Mouse (Mus musculus) adrenal gland, postnatal 36 days (tissue): Measurements from ENCODE around the gene Gpr82. TPM values are rescaled to one million over a fixed set of nuclear protein-coding genes. Genes with fewer than 3 reads are reported as not detected.

Experiments
- DNase-seq, 2 experiments: peaks; one replicate each; pipeline ENCODE4 v3.0.0; 2021; ENCODE audit warnings: mixed read lengths in 1 of 2
- long read RNA-seq, 2 experiments: library from polyadenylated mRNA; stranded (forward); transcript quantifications; one replicate each; pipeline ENCODE4 v2.0.0; 2021; ENCODE audit warnings: borderline sequencing depth in 2 of 2
- total RNA-seq, 2 experiments: library from RNA; stranded (reverse); gene quantifications; 2 replicates each; pipeline ENCODE4 v1.2.3; 2021

Gene Gpr82
- under 1 TPM in 1 of 2 experiments, not detected in 1; 0.10 TPM for total RNA-seq
- long read RNA-seq, experiment 1, result 0 reads
- long read RNA-seq, experiment 2, result 0 reads

DNA sequence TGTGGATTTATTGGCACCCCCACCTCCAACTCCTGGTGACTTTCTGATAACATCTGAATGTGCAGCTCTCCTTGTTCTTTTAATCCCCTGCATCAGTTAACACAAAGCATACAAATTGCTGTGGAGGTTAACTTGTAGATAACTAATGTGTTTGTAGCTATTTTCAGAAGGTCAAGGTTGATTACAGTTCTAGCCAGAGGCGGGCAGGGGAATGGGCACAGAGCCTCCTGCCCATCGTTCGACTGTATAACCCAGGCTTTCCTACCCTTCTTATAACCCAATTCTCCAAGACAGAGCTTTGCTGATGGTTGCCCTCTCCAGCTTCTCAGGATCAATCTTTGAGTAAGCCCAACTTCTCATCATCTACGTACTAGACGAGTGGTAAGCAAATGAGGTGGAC is at the start of gene Gpr82:
Gene Gpr82 (plus strand): TSS at position 301 of the 400 bp plus-strand sequence.
- DNase-seq, result no peak

DNA sequence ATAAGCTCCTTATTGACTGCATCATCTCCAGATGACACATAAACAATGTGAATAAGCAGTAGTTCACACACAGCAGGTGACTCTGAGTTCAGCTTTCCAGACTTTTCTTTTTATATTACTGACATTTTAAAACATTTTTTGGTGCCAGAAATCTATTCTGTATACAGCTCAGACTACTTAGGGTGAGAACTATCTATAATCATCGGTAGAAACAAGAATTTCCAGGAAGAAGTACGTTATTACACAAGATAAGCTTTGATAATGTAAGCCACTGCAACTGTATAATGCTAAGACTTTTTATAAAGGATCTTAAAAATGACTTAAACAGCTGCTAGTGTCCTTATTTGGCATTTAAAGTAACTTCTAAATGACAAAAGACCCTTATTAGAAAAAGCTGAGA is 49.0 kb upstream of the Gpr82 start:
- no peak for DNase-seq

DNA sequence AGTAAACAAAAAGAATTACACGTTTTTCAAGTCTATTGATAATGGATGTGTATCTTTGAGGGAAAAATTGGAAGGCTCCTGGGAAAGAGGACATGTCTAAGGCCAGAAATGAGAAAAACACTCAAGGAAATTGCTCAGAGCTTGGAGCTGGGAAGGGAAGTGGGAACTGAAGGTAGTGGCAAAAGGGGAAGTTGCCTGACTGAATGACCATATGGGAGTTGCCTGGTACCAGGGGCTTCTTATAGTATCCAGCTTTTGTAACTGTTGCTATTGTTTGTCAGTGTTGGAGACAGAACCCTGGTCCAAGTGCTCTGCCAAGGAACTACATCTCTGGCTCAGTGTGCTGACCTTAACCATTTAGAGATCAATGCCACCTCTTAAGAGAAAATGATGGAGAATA is 44.4 kb upstream of the Gpr82 start:
- DNase-seq, result no peak

DNA sequence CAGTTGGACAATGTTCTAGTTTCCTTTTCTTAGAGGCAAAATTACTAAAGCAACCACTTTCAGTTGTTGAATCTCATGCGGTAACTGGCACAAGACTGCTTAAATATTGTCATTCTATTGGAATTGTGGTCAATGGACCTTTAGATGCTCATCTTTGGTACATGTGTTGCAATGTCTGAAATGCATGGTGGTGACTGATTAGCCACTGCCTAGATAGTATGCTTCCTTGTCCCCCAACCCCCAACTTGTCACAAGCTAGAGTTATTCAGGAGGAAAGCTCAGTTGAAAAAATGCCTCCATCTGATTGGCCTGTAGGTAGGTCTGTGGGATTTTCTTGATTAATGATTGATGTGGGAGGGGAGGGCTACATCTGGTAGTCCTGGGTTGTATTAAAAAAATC is 43.9 kb upstream of the Gpr82 start:
- DNase-seq, result no peak

DNA sequence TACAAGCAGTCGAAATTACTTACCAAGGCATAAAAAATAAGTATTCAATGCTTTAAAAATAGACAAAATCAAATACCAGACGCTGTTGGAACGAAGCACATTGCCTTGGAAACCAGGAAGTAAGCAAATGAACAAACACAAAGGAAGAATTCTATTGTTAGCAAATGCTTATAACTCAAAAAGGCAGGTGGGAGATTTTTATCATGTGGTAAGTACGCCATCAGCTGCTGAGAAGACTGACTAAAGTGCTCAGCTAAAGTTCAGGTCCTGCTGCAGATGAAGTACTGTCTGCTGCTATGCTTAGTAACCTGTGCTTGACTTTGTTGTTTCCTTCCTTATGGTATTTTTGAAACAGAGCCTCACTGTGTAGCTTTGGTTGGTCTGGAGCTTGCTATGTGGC is 42.7 kb upstream of the Gpr82 start:
- no peak for DNase-seq

DNA sequence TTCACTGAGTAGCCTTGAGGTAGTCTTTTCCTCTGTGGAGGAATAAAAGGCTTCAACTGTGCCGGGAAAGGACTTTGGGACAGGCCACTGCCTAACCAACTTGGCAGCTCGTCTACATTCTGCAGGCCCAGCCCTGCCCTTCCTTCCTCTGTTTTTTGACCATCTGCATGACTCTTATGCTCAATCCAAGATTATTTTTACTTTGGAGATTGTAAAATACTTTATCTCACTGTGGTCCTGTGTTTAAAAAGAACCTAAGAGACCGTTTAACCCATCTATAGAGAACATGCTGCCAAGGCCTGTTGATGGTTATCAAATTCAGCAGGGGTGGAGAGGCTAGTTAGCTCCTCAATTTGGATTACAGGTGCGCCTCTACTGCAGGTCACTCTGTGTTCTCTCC is 39.7 kb upstream of the Gpr82 start:
- DNase-seq, result no peak

DNA sequence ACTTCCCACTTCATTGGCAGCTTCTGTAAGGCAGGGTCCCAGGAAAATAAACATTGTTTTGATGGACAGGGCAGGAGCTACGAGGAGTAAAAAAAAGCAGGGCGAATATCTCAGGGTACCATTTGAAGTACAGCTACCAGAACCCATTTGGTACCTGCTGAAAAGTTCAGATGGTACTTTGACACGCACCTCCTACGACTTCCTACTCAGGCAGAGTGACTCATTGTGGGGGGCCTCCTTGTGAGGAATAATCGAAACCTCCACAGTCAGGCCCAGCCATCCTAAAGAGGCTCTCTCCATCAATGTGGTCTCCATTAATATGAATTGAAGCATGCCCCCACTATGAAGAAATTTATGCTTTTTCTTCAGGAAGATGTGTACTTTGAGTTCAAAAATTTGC is 38.5 kb upstream of the Gpr82 start:
- DNase-seq, result no peak

DNA sequence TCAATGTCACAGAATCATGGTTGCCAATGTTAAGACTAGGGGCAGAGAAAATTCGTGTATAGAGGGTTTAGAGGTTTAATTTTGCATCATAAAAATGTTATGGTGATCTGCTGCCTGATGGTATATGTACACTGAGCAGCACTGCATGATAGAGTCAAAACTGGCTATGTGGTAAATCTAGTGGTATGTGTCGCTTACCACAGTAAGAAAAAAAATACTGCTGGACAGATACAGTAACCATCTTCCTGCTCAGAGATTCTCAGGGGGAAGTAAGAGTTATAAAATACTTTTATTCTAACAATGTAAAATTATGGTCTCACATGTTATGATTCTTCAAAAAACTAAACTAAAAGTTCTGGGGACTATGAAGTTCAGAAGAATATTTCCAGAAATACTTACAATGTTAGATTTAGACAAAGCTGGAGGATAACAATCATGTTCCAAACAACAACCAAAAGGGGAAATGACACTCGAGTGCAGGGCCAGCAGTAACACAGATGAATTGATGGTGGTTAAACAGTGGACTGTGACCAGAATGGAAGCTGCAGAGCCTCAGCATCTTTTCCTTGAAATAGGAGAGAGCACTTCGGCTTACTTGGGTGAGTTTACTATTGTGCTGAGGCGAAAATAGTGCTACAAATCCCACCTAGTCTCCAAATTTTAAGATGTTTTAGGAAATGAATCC is 29.4 kb upstream of the Gpr82 start, which contains the start of gene Gpr34:
Gene Gpr34 (plus strand): TSS at position 491 of the 685 bp plus-strand sequence.
- no peak for DNase-seq

DNA sequence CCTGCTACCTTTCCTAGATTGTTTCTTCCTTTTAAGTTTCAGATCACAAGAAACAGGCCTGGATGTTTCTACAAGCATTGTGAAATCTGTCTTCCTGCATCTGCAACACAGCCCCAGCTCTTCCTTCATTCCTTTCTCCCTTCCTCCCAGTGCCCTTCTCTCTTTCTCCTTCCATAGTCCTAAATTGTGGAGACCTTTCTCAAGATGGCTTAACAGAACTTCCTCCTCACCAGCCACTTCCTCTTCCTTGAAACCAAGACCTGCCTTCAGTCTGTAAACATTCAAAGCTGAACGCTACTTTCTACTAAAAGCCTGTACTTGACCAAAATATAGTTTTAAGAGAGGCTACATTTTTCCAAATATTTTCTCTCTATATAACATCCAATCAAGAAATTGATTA is 24.8 kb upstream of the Gpr82 start:
- no peak for DNase-seq

DNA sequence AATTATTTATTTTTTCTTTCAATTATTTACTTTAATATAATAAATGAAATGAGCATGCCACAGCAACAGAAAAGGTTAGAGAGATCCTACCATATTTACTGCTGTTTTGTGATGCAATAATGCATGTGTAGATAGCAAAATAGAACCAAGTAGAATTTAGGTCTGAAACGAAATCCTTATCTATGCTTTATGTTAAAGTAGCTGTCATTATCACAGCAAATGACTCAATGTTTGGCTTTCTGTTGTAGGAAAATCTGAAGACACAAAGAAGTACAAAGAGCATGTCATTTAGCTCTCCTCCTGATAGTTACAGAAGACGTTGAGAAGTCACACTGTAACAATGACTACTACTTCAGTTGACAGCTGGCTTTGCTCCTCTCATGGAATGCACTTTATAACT is 22.3 kb upstream of the Gpr82 start:
- no peak for DNase-seq

DNA sequence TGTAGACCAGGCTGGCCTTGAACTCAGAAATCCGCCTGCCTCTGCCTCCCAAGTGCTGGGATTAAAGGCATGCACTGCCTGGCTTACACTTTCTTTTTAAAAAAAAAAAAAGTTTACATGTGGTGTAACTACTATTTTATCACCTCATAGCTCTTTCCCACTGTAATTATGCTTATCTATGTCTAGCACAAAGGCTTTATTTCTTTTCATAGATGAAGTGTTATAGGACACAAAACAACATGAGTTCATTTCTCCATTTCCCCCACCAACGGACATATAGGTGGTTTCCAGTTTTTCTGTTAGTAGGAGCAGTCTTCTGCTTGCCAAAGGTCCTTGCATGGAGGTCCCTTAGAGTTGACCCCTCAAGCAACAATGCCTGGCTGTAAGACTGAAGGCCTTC is 9.3 kb upstream of the Gpr82 start:
- no peak for DNase-seq

DNA sequence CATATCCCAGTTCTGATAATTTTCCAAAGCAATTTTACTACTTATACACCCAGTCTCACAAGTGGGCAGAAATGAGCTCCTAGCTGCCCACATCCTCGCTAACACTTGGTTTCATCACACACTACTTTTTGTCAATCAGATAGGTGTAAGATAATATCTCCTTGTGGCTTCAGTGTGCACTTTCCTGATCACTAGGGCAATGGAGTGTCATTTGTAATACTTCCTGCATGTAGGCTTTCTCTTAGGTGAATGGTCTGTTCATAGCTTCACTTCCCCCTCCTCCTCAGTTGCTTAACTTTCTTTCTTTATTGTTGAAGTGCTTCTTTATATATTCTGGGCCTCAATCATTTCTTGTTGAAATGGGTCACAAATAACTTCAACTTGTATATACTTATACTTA is 8.9 kb upstream of the Gpr82 start:
- DNase-seq, result no peak

DNA sequence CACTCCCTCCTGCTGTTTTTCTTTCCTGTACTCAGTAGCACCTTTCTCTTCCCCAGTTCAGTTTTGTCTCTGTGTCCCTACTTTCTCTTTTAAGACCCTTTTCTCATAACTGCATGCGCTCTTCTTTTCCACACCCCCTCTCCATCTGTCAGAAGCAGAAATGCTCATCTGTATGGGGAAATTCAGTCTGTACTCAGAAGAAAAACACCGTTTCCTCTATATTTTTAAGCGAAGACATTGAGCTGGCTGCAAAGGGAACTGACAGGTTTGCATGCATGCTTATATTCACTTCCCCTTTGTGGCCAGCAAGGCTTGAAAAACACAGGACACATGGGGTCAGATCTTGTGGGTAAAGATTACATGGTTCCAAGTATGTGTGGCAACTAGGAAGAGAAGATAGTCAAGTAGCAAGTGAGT is 6.2 kb upstream of the Gpr82 start:
- DNase-seq, result no peak

DNA sequence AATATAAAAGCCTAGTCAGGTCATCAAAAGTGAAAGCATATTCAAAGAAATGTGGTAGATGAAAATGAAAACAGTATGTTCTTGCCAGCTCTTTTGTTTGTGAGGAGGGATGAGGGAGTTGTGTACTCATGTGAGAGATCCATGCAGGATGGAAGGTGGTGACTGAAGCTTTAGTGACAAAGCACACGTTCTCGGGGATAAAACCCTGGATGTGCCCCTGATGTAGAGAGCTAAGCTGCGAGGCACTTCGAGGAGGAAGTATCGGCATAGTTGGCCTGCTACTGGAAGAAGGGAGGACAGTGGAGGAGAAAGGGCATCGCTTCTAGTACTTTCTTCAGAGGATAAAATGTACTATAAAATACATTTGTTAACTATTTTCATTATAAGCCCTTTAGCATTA is 5.3 kb upstream of the Gpr82 start:
- no peak for DNase-seq

DNA sequence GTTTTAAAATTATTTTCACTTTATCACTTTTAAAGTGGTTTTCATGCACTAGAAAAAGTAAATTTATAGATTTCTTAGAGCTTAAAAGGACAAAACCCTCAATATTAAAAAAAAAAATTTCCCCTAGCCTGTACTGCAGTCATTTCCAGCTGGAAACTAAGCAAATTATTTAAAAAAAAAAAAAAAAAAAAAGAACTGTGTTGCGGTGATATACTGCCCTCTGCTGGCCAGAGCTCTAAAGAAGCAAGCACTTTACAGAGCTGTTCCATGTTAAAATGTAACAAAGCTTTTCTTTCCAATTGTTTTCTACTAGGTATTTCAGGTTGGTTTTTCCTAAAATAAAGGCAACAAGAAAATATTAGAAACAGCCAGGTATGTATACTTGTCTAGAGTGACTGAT is 4.4 kb upstream of the Gpr82 start:
- DNase-seq, result peak; percentile 25 to 55

DNA sequence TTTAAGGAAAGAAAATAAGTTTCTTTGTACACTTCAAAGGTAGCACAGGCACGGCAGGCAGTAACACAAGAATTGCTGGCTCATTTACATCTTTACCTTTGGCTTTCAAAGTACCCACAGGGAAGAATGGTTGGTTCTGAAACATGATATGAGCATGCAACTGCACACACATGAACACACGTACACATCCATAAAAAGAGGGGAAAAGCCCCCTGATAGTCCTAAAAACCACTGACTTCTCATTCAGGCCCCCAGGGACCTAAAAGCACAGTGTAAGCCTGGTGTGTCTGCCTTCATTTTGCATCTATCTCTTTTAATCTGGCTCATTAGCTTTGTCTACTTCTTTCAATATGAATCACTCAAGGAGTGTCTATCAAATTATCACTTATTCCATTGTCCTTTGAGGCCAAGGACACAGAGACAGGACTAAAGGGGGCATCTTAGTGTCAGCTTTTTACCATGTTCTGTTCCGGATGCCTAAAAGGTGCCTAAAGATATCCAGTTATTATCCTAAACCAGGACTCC is 2.5 kb upstream of the Gpr82 start:
- no peak for DNase-seq

DNA sequence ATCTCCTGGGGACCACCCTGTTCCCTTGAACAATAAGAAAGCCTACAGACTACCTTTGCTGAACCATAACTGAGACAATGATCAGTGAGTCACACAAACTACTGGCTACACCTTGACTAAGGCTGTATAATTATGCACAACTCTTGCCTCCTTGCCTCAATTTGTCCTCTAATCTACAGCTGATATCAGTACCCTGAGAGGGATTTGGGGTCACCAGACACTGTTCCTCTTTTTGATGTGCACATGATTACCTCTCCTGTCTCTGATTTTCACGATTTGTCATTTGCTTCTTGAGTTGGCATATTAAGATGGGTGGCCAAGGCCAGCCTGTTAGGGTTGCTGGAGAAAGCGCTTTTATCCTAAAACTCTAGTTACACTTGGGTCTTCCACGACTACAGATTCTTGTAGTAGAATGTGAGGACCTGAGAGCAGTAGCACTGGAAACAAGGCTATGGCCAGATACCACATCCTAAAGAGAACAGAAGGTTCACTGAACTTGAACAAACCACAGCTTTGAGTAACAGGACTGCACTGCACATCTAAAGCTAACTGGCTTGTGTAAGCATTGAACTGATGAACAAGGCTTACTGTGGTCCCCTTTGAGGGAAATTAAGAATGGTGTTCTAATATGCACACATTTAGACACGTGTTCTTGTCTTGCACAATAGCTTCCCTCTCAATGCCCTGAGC is 1.8 kb upstream of the Gpr82 start:
- DNase-seq, result no peak

DNA sequence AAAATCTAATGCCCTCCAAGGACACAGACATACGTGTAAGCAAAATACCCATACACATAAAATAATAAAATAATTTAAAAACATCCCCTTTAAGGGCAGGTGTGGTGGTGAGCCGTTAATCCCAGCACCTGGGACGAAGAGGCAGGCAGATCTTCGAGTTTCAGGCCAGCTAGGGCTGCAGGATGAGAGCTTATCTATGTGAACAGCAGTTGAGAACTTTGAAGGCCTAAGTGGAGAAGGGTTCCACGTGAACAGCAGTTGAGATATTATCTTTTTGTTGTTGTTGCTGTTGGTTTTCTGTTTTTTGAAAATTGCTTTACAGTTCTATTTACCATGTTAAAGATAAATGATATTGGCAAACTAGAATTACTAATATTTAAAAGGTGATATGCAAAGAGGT is 7.7 kb downstream of the Gpr82 start:
- no peak for DNase-seq

DNA sequence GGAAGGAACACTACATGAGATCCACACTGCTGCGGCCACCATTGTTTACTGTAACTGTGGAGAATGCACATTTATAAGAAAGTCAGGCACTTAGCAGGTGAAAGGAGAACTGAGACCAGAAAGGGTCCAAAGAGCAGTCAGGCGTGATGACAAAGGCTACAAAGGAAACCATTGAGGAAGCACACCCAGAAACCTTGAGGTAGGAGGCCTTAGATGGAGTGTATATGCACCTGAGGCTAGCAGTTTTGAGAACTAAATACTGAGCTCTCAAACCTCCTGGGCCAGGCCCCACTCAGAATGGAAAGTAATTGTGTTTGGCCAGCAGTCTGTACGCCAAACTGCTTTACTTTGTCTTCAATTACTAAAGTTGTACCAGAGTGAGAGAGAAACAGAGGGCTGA is 9.2 kb downstream of the Gpr82 start:
- DNase-seq, result no peak

DNA sequence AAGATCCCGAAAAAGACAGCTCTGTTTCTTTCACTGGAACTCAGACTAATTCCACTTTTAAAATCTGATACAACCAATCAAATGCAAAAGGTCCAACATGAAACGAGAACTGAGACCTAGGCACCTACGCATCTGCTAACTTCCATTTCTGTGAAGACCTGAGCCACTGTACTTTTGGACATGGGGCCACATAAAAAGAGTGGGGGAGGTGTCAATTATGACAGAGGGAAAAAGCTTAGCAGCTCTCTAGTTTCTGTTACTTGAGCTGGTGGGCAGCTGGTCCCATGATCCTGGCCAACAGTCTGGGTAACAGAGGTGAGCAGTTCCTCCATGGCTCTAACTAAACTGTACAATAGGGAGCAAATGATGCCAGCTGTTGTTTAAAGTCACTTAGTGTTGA is 11.8 kb downstream of the Gpr82 start:
- no peak for DNase-seq

DNA sequence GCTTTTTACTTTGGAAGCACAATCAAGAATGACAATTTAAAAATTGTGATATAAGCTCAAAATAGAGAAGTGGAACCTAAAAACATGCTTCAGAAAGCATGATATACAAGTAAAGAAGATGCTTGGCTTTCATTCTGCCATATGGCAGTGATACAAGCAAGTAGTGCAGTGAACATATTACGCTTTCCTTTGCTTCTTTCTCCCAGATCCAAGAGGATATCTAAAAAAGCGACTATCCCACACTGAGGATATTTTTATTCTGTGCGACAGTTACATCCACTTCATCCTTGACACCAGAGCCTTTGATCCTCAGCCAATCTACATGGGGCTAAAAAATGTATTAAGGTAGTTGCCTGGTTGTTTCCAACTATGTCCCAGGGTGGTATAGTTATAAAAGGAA is 20.6 kb downstream of the Gpr82 start:
- no peak for DNase-seq

DNA sequence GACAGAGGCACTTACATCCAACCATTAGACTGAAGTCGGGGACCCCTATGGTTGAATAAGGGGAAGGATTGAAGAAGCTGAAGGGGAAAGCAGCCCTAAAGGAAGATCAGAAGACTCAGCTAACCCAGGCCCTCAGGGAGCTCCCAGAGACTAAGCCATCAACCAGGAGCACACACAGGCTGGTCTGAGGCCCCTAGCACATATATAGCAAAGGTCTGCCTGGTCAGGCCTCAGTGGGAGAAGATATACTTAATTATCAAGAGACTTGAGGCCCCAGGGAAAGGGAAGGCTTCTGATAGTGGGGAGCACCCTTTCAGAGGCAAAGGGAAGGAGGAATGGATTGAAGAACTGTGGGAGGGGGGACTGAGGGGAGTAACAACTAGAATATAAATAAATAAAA is 25.4 kb downstream of the Gpr82 start:
- DNase-seq, result no peak

DNA sequence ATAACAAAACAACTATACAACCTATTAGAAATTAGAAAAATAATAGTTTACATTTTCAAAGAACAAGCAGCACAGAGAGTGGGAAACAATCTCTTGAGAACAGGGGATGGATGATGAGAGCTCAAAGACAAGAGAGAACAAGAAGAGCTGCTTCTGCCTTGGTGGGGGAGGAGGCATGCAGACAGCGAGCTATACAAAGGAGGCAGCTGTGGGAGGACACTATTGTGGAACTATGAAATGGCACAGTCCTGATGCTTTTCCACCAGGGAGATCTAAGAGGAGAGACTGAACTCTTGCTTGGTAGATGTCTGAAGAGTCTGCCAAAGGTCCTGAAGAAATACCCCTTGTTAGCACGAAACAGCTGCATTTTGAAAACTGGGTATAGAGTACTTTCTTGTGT is 27.2 kb downstream of the Gpr82 start:
- no peak for DNase-seq

DNA sequence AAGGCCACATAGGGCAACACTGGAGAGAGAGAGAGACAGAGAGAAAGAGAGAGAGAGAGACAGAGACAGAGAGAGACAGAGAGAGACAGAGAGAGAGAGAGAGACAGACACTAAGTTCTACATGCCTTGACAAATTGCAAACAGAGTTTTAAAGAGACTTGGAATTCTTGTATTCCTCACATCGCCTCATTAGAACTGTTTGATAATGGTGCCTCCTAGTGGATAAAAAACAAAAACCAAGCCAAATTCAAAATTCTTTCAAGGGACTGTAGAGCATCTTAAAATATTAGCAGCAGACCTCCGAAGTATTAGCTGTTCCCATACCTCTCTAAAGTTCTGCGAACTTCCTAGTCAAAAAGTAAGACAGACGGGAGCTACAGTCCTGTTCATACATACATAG is 30.7 kb downstream of the Gpr82 start:
- DNase-seq, result no peak
